8 mouse cellular contexts compared by ENCODE assay signal in the genomic region with DNA sequence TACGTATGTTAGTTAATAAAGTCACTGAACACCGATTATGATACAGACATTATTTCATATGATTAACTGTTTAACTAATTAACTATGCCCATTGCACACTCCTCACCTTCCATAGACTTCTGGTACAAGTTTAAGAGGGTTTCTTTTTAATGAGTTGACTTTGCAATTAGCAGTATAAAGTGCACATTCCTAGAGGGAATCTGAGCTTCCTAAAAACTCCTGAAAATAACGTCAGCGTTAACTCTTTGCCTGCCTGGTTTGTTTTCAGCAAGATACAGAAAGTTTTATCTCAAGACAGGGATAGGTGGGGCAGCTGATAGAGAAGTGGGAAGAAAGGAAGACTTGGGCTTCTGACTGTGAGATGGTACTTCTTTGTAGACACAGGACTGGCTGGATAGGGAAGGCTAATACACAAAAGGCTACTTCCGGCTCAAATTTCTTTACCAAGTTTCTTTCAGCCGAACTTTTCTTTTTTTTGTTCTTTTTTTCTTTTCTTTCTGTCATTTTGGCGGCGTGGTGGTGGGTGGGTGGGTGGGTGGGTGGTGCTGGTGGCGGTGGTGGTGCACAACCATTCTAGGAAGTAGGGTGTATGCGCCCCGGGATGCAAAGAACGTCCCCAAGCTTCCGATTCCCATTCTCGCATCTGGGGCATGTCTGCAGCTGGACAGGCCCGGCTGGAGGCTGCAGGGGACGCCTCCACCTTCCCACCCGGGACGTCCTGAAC. TPM values are rescaled to one million over a fixed set of nuclear protein-coding genes. Genes with fewer than 3 reads are reported as not detected.
DNase-seq lines count a peak whose midpoint lies in the region; ATAC-seq lines count a peak whose summit lies in the region.

TSS of gene Nox4 (plus strand) at position 241 of the 724 bp plus-strand sequence.

- peak within 1 kb of the TSS; percentile 72 for H3K9ac ChIP-seq in heart, embryonic 16.5 days (ENCODE audit: low read length)
- peak within 1 kb of the TSS; percentile 89 for H3K9ac ChIP-seq in hindbrain, embryonic 13.5 days
- peak within 1 kb of the TSS; percentile 84 for H3K9ac ChIP-seq in midbrain, embryonic 13.5 days (replicated peaks)

- intact Hi-C loops in heart, postnatal 36 days (cut with DNase I): no loop called here

- peak within 1 kb of the TSS; percentile 62 for H3K4me3 ChIP-seq in heart, embryonic 16.5 days (ENCODE audit: low read length)
- peak within 1 kb of the TSS; percentile 75 for H3K4me3 ChIP-seq in hindbrain, embryonic 13.5 days
- peak within 1 kb of the TSS; percentile 74 for H3K4me3 ChIP-seq in midbrain, embryonic 13.5 days (replicated peaks)

- H3K4me1 ChIP-seq in heart, embryonic 16.5 days (ENCODE audit: control insufficient read depth, insufficient read depth, low read length): 0 out of 2 replicates have a peak, but pooled peaks cover 4% of the 10 kb centered on the region
- peaks cover 10% of the 10 kb centered on the region for H3K4me1 ChIP-seq in hindbrain, embryonic 13.5 days (replicated peaks)
- H3K4me1 ChIP-seq in midbrain, embryonic 13.5 days (replicated peaks): peaks cover 10% of the 10 kb centered on the region

- 9% methylated on average over 18 of the region's 18 CpGs for WGBS in heart, embryonic 16.5 days
- 11% methylated on average over 18 of the region's 18 CpGs for WGBS in hindbrain, embryonic 13.5 days
- WGBS in midbrain, embryonic 13.5 days: 11% methylated on average over 18 of the region's 18 CpGs

- H3K9me3 ChIP-seq in heart, embryonic 16.5 days (replicated peaks; ENCODE audit: control insufficient read depth, low read length): no peaks in the 10 kb centered on the region
- no peaks in the 10 kb centered on the region for H3K9me3 ChIP-seq in hindbrain, embryonic 13.5 days
- no peaks in the 10 kb centered on the region for H3K9me3 ChIP-seq in midbrain, embryonic 13.5 days

- H3K27me3 ChIP-seq in heart, embryonic 16.5 days (ENCODE audit: control insufficient read depth, insufficient read depth, low read length): no peaks in the 10 kb centered on the region
- H3K27me3 ChIP-seq in hindbrain, embryonic 13.5 days: no peaks in the 10 kb centered on the region
- no peaks in the 10 kb centered on the region for H3K27me3 ChIP-seq in midbrain, embryonic 13.5 days

- H3K4me2 ChIP-seq in heart, embryonic 16.5 days (ENCODE audit: low read depth, low read length): peak within 1 kb of the TSS; percentile 58
- peak within 1 kb of the TSS; percentile 75 for H3K4me2 ChIP-seq in hindbrain, embryonic 13.5 days
- H3K4me2 ChIP-seq in midbrain, embryonic 13.5 days (replicated peaks): peak within 1 kb of the TSS; percentile 68

- H3K27ac ChIP-seq in heart, embryonic 16.5 days (ENCODE audit: low read length): peak within 1 kb of the TSS; percentile 28
- H3K27ac ChIP-seq in hindbrain, embryonic 13.5 days: peak within 1 kb of the TSS; percentile 66
- peak within 1 kb of the TSS; percentile 65 for H3K27ac ChIP-seq in midbrain, embryonic 13.5 days

- no peaks in the 10 kb centered on the region for H3K36me3 ChIP-seq in heart, embryonic 16.5 days (ENCODE audit: control insufficient read depth, insufficient read depth)
- H3K36me3 ChIP-seq in hindbrain, embryonic 13.5 days: no peaks in the 10 kb centered on the region
- H3K36me3 ChIP-seq in midbrain, embryonic 13.5 days: no peaks in the 10 kb centered on the region

- DNase-seq in heart, postnatal 36 days: no peak
- peak; percentile 3 for DNase-seq in adipocyte (ENCODE audit: low spot score)
- DNase-seq in right cerebral cortex, postnatal 4 days: no peak
- DNase-seq in c-Kit-positive CD71-positive TER-119-positive erythroid progenitor cells, embryonic 14.5 days (ENCODE audit: low spot score): no peak
- DNase-seq in thymus, postnatal 0 days (ENCODE audit: low spot score): no peak

- ATAC-seq in heart, embryonic 16.5 days (replicated peaks; ENCODE audit: extremely low read depth, insufficient read depth, low FRiP score): peak; percentile 37; the same call in 1 of the 2 replicates
- peak; percentile 64 for ATAC-seq in hindbrain, embryonic 13.5 days (ENCODE audit: low FRiP score)
- peak; percentile 48 for ATAC-seq in midbrain, embryonic 13.5 days

RNA-seq across cellular contexts. Expression of gene Nox4, which starts in this region (rescaled TPM):
- 2.7 and 3.1 TPM in 2 replicates for polyA plus RNA-seq in heart, embryonic 16.5 days (2015; fragmentation: Nextera tagmentation; extraction: Ambion mirVana)
- total RNA-seq in heart, postnatal 36 days (2021): 1 to 10 TPM; 1.1 to 1.7 TPM
- 2.8 and 2.9 TPM in 2 replicates for polyA plus RNA-seq in hindbrain, embryonic 13.5 days (2015; fragmentation: Nextera tagmentation; extraction: Ambion mirVana)
- 2.6 and 2.7 TPM in 2 replicates for polyA plus RNA-seq in midbrain, embryonic 13.5 days (2015; fragmentation: Nextera tagmentation; extraction: Ambion mirVana)
- polyA plus RNA-seq in thymus, postnatal 0 days (2015; fragmentation: Nextera tagmentation; extraction: Ambion mirVana): 0.36 and 0.53 TPM in 2 replicates
